Mouse (Mus musculus) midbrain, embryonic 14.5 days (tissue): ENCODE measurements at regions not wholly inside any gene's neighbourhood (a gene's known extent, or its start where the extent isn't known, plus 50 kb on each side); places are given as distances from the start of the nearest gene placed in this dataset.

ENCODE experiments used
- ATAC-seq: fragments of 200-750 bp; cut with Nextera tagmentation; 2 replicates; pipeline ENCODE4 v1.8.0; 2017; ENCODE audit warnings: moderate number of reproducible peaks, moderate library complexity; ENCODE audit not compliant: low FRiP score, low TSS enrichment
- DNase-seq: peaks from one replicate; pipeline ENCODE4 v3.0.0-alpha.2; 2015
- H3K27ac ChIP-seq: fragments of 300-500 bp; sonication (generic); replicated peaks from 2 replicates; pipeline ENCODE4 v1.5.1; 2014; ENCODE audit warnings: mild to moderate bottlenecking, low read depth, low read length, moderate library complexity
- H3K27me3 ChIP-seq: fragments of 300-500 bp; sonication (generic); 2 replicates; pipeline ENCODE4 v1.6.1; 2014; ENCODE audit warnings: low read length, control low read depth, mixed read lengths; ENCODE audit not compliant: control insufficient read depth, insufficient read depth
- H3K36me3 ChIP-seq: fragments of 300-500 bp; sonication (generic); 2 replicates; pipeline ENCODE4 v1.6.1; 2014; ENCODE audit warnings: low read length, control low read depth; ENCODE audit not compliant: control insufficient read depth, insufficient read depth
- H3K4me1 ChIP-seq: fragments of 300-500 bp; sonication (generic); 2 replicates; pipeline ENCODE4 v1.6.1; 2014; ENCODE audit warnings: mild to moderate bottlenecking, antibody characterized with exemption, low read length, control low read depth; ENCODE audit not compliant: control insufficient read depth, insufficient read depth
- H3K4me2 ChIP-seq: fragments of 300-500 bp; sonication (generic); 2 replicates; pipeline ENCODE4 v1.6.1; 2014; ENCODE audit warnings: mild to moderate bottlenecking, low read length, moderate library complexity
- H3K4me3 ChIP-seq: fragments of 300-500 bp; sonication (generic); replicated peaks from 2 replicates; pipeline ENCODE4 v1.5.1; 2014; ENCODE audit warnings: low read depth, low read length
- H3K9ac ChIP-seq: fragments of 300-500 bp; sonication (generic); replicated peaks from 2 replicates; pipeline ENCODE4 v1.6.1; 2014; ENCODE audit warnings: mild to moderate bottlenecking, low read length, moderate library complexity
- H3K9me3 ChIP-seq: fragments of 300-500 bp; sonication (generic); 2 replicates; pipeline ENCODE4 v1.6.1; 2016; ENCODE audit warnings: low read length, control low read depth, mixed read lengths; ENCODE audit not compliant: control insufficient read depth
- WGBS: fragments of 180-500 bp; shearing (Covaris S2); extraction: QIAGEN DNeasy Blood & Tissue Kit; methylation state at CpG from one replicate; pipeline ENCODE4 v1.1.7; 2014; 5-methylcytosine and 5-hydroxymethylcytosine counted together

DNA sequence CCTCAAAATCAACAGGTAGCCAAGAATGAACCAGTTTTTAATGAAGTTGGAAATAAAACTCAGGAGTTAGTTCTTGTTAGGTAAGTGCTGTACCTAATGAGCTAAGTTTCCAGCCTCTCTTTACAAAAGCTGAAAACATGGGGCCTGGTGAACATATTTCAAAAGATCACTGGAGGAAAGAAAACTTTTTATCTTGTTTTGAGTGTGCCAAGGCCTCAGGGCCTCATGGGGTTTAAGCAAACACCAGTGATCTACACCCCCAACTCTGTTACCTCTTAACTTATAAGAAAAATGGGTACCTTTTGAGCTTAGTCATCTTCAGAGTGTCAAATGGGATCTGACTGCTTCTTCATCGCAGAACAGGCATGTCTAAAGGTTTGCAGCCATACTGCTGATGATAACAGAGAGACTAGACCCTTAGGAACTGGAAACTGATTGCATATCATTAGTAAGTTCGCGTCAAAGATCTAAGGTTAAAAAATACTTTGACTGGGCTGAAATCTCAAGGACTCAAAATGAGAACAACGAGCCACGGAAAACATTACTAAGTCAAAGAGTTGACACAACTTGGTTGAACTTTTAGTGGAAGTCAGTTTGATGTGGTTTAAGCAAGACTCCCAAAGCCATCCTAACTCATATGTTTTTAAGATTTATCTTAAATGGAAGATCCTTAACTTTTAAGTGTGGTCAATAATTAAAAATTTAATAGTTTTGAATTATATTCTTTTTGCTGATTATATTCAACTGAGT is 54.7 kb upstream of the Zfand6 start:
- no peak overlapping the region for H3K4me3 ChIP-seq
- H3K9ac ChIP-seq: no peak overlapping the region
- H3K9me3 ChIP-seq: no peaks in the 10 kb centered on the region
- 95% methylated on average over 5 of the region's 5 CpGs for WGBS
- no peak overlapping the region for H3K27ac ChIP-seq
- no peaks in the 10 kb centered on the region for H3K36me3 ChIP-seq
- H3K4me1 ChIP-seq: no peaks in the 10 kb centered on the region; the same call in 1 of the 2 replicates
- DNase-seq (no peak), ATAC-seq (no peak)
- no peak overlapping the region for H3K4me2 ChIP-seq
- no peaks in the 10 kb centered on the region for H3K27me3 ChIP-seq

GRCm38 (mm10) chr7:84739965-84740390 is 50.2 kb upstream of the Zfand6 start:
- ATAC-seq: no peak
- DNase-seq: peak; percentile 71

More at GRCm38 (mm10) chr7:84739965-84740390, 50.2 kb upstream of the Zfand6 start:
- H3K9ac ChIP-seq: no peak overlapping the region
- H3K36me3 ChIP-seq: no peaks in the 10 kb centered on the region
- H3K4me3 ChIP-seq: no peak overlapping the region
- no peaks in the 10 kb centered on the region for H3K27me3 ChIP-seq
- no peaks in the 10 kb centered on the region for H3K4me1 ChIP-seq
- no peak overlapping the region for H3K4me2 ChIP-seq
- no peaks in the 10 kb centered on the region for H3K9me3 ChIP-seq
- H3K27ac ChIP-seq: no peak overlapping the region
- WGBS: 27% methylated on average over 2 of the region's 2 CpGs
